Mouse (Mus musculus) regulatory T cell (primary cell): ENCODE data around the gene Usp2.

Experiments used
- in situ Hi-C: fragments of 300-600 bp; cut with MboI, MseI; formaldehyde crosslinking; loops from one replicate; pipeline ENCODE4 v1.15.1; 2025; ENCODE audit warnings: high pct_unique_total_duplicates

Gene Usp2

DNA sequence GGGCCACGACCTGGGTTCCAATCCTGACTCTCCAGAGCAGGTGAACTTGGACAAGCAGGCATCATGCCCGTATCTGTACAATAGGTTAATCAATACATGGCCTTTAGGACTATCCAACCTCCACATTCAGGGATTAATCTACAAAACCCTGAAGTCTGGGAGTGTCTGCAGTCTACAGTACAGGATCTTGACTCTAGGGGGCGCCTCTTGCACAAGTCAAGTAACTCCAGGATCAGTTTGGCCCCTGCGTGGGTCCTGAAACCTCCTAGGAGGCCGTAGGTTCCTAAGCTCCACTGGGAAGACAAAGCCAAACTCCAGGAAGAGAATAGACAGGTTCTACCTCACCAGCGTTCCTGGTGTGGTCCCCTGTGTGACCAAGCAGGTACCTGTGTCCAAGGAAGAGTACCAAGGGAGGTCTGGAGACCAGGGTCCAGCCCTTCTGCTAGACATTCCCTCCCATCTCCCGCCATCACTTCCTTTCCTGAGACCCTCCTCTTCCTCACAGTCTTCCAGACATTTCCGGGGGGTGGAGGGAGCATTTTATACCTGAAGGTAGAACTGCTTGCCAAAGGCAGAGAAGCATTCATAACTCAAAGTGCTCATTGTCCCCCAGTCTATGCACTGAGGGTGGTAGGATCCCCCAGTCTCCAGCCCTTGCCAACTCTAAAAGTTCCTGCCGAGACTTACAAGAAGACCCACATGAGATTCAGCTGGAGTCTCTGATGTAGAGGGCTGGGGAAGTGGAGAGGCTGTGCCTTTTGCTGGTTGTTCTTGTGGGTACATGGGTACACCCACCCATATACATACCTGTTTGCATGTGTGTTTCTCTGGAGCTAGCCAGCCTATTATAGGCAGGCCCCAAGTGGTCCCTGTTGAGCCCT lies 7.8 kb downstream of the Usp2 start:
- in situ Hi-C loops = loop anchor here (25.0 kb wide), 1 partner anchor 537 kb away; no protein-coding TSS in a partner anchor

DNA sequence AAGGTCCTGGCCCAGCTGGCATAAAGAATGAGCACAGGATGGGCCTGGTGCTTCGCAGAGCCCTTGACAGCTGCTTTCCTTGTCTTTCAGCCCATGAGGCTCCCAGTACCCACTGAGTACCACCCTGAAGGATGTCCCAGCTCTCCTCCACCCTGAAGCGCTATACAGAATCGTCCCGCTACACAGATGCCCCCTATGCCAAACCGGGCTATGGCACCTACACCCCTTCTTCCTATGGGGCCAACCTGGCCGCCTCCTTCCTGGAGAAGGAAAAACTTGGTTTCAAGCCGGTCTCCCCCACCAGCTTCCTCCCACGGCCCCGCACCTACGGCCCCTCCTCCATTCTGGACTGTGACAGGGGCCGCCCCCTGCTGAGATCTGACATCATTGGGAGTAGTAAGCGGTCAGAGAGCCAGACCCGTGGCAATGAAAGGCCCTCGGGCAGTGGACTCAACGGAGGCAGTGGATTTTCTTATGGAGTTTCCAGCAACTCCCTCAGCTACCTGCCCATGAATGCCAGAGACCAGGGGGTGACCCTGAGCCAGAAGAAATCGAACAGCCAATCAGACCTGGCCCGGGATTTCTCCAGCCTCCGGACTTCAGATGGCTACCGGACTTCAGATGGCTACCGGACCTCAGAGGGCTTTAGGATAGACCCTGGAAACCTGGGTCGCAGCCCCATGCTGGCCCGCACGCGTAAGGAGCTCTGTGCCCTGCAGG lies 8.6 kb downstream of the Usp2 start:
- in situ Hi-C loops = loop anchor here (25.0 kb wide), 1 partner anchor 538 kb away; no protein-coding TSS in a partner anchor

DNA sequence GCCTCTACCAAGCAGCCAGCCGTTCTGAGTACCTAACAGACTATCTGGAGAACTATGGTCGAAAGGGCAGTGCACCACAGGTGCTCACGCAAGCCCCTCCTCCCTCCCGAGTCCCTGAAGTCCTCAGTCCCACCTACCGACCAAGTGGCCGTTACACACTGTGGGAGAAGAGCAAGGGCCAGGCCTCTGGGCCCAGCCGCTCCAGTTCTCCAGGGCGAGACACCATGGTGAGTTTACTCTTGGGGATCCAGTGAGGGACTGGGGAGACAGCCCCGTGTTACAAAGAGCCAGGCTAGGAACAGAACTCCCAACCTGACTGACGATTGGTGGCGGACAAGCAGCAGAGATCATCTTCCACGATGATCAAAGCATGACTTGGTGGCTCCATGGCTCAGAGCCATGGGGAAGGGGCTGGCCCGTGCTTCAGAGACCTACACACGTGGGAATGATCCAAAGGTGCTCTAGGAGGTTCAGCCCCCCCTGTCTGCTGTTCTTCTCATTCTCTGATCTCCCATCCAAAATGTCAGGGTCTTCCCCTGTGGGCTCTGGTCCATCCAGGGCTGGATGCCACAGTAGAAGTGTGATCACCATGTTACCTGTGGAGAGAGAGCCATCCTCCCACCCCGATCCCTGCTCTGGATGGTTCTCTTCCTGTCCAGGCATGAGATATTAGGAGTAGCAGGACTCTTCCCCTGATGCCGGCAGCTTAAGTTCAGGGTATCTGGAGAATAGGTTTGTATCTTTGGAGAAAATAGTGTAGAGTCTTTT lies 9.4 kb downstream of the Usp2 start:
- in situ Hi-C loops = loop anchor here (25.0 kb wide), 1 partner anchor 539 kb away; no protein-coding TSS in a partner anchor

GRCm38 (mm10) chr9:44076764-44077120 lies 9.9 kb downstream of the Usp2 start:
- in situ Hi-C loops = loop anchor here (25.0 kb wide), 1 partner anchor 539 kb away; no protein-coding TSS in a partner anchor

- in situ Hi-C loops = loop anchor here (25.0 kb wide), 1 partner anchor 540 kb away; no protein-coding TSS in a partner anchor
Measured at GRCm38 (mm10) chr9:44077266-44077910, 10.6 kb downstream of the Usp2 start.

DNA sequence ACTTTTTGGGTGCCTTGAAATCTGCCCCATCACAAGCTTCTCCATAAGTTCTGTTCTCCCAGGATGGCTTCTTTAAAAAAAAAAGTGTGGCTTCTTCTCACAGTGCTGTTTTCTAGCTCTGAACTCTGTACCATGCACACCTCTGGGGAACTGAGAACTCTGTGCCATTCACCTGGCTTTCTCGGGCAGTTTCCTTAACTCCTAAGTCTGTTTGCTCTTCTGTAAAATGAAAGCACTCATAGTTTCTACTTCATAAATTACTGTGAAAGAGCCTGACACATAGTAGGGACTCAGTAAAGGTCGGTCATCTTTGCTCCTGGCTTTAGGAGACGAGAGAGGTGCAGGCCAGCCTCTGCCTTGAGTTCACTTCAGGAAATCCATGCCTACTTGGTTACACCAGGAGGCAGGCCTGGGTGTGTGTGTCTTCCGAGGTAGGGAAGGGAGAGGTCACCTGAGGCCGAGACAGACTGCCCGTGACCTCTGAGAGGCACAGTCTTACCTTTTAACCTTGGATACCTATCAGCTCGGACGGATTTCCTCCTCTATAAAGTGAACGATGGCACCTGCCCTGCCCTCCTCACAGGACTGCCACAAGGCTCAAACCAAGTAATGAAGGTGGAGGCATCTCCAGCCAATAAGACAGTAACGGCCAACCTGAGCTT lies 11.4 kb downstream of the Usp2 start:
- in situ Hi-C loops = loop anchor here (25.0 kb wide), 1 partner anchor 541 kb away; no protein-coding TSS in a partner anchor

DNA sequence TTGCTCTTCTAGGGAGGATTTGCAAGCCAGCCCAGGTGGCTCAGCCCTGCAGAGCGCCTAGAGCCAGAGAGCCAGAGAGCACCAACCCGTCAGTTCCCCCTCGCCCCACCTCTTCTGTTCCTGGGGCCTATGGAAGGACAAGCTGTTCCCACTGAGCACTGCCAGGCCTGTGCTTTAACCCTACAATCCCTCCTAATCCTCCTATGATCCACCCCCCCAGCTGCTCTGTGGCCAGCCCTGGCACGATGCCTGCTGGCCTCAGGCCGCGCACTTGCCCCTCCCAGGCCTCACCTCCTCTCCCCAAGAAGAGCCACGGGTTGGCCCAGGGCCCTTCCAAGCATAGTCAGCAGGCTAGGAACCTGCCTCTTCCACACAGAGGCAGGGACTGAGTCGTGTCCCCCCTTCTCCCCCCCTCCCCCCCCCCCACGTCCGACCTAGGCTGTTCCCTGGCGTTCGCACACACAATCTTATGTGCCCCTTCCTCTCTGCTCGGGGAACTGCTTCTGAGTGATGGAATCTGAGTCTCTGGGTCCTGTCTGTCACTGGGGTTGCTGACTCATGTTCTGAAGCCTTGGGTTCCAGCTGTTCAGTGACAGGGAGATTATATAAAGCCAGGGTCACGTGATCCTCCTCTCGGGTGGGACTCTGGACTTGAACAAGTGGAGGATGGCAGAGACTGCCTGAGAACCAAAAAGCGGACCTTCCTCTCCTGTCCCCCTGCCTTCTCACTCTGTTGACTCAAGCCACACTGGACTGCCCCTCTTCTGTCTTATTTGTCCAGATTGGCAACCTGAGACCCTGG lies 12.3 kb downstream of the Usp2 start:
- in situ Hi-C loops = loop anchor here (25.0 kb wide), 1 partner anchor 542 kb away; no protein-coding TSS in a partner anchor

- in situ Hi-C loops = loop anchor here (25.0 kb wide), 1 partner anchor 543 kb away; no protein-coding TSS in a partner anchor
Measured at GRCm38 (mm10) chr9:44079997-44080780, 13.4 kb downstream of the Usp2 start.

- in situ Hi-C loops = loop anchor here (25.0 kb wide), 1 partner anchor 544 kb away; no protein-coding TSS in a partner anchor
Measured at GRCm38 (mm10) chr9:44080953-44081352, 14.1 kb downstream of the Usp2 start.

DNA sequence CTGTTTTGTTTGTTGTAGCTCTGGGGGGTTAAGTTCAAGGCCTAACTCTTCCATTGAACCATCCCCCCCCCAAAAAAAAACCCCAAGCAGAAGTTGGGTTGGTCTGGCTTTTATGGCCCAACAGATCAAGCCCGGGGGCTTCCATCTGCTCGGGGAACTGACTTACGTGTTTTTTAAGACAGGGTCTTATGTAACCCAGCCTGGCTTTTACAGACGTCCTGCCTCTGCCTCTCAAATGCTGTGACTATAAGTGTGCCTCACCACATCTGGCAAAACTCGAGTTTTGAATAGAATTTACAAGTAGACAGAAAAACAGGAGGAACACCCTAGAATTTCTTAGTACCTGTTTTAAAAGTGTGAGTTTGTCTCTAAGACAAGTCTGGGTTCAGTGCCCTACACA lies 14.8 kb downstream of the Usp2 start:
- in situ Hi-C loops = loop anchor here (25.0 kb wide), 1 partner anchor 544 kb away; no protein-coding TSS in a partner anchor

DNA sequence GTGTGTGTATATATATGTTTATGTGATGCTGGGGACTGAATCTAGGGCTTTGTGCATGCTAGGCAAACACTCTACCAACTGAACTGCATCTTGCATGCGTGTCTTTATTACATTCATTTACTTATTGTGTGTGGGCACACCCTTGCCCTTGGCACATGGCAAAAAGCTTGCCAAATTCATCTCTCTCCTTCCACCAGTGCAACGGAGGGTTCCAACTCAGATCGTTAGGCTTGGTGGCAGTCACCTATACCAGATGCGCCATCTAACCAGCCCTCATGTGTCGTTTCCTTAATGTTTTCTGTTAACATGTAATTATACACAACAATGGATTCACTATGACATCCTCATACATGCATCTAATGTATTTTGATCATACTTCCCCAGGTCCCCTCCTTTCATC lies 15.4 kb downstream of the Usp2 start:
- in situ Hi-C loops = loop anchor here (25.0 kb wide), 1 partner anchor 545 kb away; no protein-coding TSS in a partner anchor

DNA sequence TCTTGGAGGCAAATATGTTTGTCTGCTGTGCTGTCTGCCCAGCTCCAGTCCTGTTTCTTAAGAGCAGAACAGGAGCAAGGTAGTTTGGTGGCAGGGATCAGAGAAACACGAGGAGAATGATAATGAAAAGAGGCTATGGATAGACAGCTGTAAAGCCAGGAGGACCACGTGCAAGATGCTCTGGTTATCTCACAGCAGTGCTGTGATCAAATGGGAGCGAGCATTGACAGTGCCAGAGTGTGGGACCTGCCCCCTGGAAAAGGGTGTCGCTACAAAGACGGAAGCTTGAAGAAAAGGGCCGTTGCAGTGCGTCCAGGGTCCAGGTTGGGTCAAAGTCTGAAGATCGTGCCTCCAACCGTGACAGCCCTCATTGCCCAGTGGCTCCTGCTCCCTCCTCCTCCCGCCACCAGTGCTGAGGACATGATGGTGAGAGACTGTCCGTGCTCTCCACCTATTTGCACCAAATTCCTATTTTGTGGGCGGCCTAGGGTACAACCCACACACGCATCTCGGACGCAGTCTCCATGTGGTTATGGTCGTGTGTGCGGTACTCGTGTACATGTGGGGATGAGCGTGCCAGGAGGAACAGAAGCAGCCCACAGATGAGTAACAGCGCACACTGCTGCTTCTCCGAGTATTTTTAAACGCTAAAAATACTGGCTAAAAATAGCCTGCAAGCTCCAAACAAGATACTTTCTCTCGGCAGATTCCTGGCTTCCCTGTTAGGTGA lies 16.7 kb downstream of the Usp2 start:
- in situ Hi-C loops = loop anchor here (25.0 kb wide), 1 partner anchor 546 kb away; no protein-coding TSS in a partner anchor

DNA sequence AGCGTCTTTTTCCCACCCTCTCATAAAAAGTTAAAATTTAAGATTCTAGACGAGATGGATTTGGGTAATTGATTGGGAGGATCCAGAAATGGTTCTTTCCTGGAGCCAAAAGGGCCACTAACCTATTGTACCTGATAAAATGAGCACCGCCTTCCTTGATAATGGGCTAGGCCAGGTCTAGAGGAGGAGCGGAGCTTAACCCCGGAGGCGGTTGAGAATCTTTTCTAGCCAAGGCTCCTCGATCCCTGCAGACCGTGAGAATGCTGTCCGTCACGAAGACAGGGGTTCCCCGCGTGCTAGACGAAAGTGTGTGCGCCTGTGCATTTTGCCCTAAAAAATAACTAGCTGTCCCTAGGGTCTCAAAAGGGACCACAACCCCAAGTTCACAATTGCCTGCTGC lies 17.4 kb downstream of the Usp2 start:
- in situ Hi-C loops = loop anchor here (25.0 kb wide), 1 partner anchor 547 kb away; no protein-coding TSS in a partner anchor

DNA sequence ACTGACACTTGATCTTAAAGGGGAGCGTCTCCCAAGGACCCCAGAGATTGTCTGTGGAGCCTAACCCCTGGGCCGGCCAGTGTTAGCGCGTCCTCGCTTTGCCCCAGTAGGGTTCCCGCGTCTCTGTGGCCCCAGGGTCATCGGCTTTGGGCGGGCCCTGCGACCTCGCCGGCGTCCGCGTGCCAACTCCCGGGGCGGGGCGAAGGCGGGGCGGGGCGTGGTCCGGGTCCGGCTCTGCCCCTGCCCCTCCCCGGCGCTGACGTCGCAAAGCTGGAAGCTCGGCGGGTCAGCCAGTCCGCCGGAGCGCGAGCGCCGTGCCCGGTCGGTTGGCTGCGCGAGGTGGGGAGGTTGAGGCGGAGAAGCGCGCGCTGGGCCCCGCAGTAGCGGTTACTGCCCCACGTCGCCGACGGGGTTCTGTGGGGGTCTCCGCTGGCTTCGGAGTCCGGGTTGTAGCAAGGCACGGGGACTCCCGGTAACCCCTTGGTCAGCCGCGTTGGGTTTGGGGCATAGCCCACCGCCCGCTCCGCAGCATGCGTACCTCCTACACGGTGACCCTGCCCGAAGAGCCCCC lies 17.9 kb downstream of the Usp2 start:
- in situ Hi-C loops = loop anchor here (25.0 kb wide), 1 partner anchor 547 kb away; no protein-coding TSS in a partner anchor

GRCm38 (mm10) chr9:44085276-44085675 lies 18.5 kb downstream of the Usp2 start:
- in situ Hi-C loops = loop anchor here (25.0 kb wide), 1 partner anchor 548 kb away; no protein-coding TSS in a partner anchor

DNA sequence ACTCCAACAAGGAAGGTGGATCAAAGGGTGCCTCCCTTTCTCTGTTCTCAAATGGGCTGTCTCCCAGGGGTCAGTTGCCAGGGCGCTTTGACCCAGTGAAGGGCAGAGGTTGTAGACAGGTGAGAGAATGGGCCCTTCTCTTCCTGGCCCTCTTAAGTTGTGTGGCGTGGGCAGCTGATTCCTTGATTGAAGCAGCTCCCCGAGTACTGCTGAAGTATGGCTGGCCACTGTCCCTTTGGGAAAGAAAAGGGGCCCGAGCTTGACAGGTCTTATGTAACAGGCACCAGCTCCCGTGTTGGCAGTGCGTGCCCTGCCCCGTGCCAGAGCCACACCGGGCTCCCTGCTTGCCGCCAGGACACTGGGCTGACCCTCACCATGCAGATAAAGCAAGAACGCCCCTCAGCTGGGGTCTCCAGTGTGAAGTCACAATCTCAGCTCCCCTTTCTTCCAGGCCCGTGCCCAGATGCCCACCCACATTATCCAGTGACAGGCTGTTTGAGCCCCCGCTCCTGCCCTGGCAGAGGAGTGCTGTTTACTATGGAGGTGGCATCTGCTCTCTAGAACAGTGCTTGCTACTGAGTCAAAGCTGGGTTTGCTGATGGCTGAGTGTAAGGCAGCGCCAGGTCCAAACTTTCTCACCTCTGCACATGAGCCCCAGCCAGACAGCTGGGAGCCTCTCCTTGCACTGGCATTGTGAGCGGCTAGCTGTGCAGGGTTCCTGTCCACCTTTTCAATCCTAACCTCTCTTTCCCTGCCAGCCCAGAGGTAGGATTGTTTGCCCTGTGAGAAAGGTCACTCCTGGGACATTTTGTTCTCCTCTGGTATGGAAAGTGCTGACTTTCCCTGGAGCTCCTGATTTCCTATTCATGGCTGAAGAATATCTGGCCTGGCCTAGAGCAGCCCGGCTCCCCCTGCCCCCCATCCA lies 19.2 kb downstream of the Usp2 start:
- in situ Hi-C loops = loop anchor here (25.0 kb wide), 1 partner anchor 549 kb away; no protein-coding TSS in a partner anchor
